Mouse (Mus musculus): Measurements from ENCODE around the gene Adcy4.

The Adcy4 gene

DNA sequence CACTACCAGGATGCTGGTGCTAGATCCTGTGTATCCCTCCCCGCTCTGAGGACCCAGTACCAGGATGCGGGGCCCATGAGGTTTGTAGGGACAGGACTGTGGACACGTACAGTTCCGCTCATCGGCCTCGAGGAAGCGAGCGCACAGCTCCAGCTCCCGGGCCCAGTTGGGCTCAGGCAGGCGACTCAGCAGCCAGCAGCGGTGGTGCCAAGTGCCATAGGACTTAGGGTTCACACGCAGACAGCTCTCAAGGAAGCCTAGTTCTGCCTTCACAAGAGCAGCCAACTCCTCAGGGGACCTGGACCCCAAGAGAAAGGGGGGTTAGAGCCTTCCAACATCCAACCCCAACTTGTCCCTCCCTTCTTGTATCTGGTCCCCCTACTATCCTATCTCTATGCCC is 63.2 kb downstream of the Adcy4 start:
- no peak for DNase-seq (ENCODE audit: low spot score in 2 of 2)

DNA sequence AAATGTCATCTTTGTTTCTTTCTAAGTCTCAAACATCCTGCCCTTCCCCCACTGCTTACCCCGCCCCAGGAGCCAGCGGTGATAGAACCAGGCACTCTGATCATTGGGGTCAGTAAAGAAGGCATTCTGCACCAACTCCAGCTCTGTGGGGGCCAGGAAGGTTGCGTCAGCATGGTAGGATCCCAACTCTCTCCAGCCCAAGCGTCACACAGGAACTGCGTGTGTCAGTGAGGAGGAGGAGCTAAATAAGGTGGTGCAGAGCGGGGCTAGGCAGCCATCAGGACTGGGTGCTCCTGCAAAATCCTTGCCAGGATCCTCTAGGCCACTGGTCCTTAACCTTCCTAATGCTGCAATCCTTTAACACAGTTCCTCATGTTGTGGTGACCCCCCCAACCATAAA is 64.2 kb downstream of the Adcy4 start:
- DNase-seq (ENCODE audit: low spot score in 2 of 2) = no peak

All from right cerebral cortex, postnatal 36 days (tissue).